Mouse (Mus musculus) liver, adult 2 months (tissue): ENCODE results near the gene Vwa7.

Source experiments
- CTCF ChIP-seq: fragments of 200-500 bp; IDR thresholded peaks from 2 replicates; pipeline ENCODE4 v1.5.1; 2011; ENCODE audit warnings: low read depth, low read length, control low read depth
- POLR2A ChIP-seq: fragments of 200-500 bp; IDR thresholded peaks from 2 replicates; pipeline ENCODE4 v1.6.1; 2011; ENCODE audit warnings: low read length, control low read depth; ENCODE audit not compliant: insufficient read depth; ENCODE audit errors: extremely low read depth

- TF ChIP-seq CTCF (no peak), POLR2A (no peak)
These were observed 52.0 kb downstream of the Vwa7 start for GRCm38 (mm10) chr17:35068213-35068914.
